Mouse (Mus musculus): ENCODE measurements around the gene Dag1. TPM values are rescaled to one million over a fixed set of nuclear protein-coding genes. Genes with fewer than 3 reads are reported as not detected.
"Not testable (repeated sequence)": the region's sequence is repeated elsewhere in the genome, so short reads cannot be mapped to it uniquely, and the experiment has no call there.

Dag1 gene
- polyA plus RNA-seq, 1 experiment from 2014 or later = 336 TPM

DNA sequence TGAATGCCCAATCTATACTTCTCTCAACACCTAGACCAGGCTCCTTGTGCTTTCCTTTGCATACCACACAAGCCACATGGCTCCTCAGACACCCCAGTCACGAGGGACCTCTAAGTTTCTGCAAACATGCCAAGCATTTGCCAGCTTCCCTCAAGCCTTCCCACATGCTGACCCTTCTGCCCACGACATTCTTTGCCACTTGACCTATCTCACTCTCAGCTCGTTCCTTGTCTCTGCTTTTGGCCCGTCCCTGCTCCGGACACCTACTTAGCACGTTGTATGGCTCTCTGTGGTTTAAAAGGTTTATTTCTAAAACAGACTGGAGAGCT, 11.5 kb upstream of the Dag1 start:
- CTCF ChIA-PET = interaction anchor here (1.7 kb wide), 1 partner anchor 9 kb away, joined by 7 read pairs; no protein-coding TSS in a partner anchor
- in situ Hi-C loops (cut with MboI; ENCODE audit: low pct_unique_long_range_greater_than_20kb) = loop anchor here (5.0 kb wide), 1 partner anchor 73 kb away; no protein-coding TSS in a partner anchor
- no peak for TF ChIP-seq CTCF (IDR thresholded peaks at IDR 0.05)
- H3K27me3 ChIP-seq = no peaks in the 10 kb centered on the region
- ATAC-seq (peak; percentile 35), DNase-seq (ENCODE audit: low read depth, low spot score) (no peak)
- POLR2A ChIA-PET = interaction anchor here (0.9 to 1.2 kb wide), 2 partner anchors 9 to 11 kb away, joined by 3 to 5 read pairs; partner anchors contain the start of gene Dag1

DNA sequence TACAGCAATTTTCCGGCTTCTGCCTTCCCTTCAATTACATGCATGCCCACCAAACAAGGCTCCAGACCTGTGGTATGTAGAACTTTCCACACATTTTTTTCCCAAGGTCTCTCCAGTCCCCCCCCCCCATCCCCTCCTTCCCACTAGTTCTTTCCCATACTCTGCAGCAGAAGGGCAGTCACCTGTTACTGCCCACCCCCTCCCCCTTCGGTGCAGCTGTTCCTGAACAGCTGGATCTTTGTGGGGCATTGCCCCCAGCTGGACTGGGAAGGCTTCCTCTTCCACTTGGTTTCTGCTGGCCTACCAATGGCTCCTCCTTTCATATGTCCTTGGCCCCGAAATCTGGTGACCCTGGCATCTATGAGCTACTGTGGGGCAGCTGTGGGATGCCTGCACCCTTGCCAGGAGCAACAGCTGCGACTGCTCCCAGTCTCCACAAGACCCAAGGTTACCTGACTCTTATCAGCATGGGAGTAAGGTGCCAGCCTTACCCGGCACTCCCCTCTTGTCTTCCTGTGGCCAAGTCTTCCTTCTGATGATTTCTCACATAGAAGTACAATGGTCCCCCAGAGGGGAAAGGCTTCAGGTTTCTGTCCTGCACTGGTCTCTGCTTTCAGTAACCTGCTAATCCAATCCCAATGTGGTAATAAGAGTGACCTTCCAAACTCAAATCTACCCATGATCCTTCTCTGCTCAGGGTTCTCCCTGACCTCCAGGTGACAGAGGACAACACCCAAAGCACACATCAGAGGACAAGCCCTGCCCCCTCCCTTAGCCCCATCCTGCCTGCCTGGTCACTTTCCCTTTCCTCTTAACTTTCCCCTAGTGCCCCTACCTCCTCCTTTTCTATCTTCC, 10.9 kb upstream of the Dag1 start:
- ChIA-PET POLR2A (interaction anchor here (1.2 kb wide), 2 partner anchors 11 to 63 kb away, joined by 4 to 5 read pairs; partner anchors contain the start of gene Dag1), CTCF (interaction anchor here (1.7 kb wide), 1 partner anchor 10 kb away, joined by 7 read pairs; no protein-coding TSS in a partner anchor)
- DNase-seq (ENCODE audit: low read depth, low spot score) = no peak
- in situ Hi-C loops (cut with MboI; ENCODE audit: low pct_unique_long_range_greater_than_20kb) = loop anchor here (5.0 kb wide), 1 partner anchor 72 kb away; no protein-coding TSS in a partner anchor
- ATAC-seq = no peak
- TF ChIP-seq CTCF (IDR thresholded peaks at IDR 0.05) = no peak
- no peaks in the 10 kb centered on the region for H3K27me3 ChIP-seq

DNA sequence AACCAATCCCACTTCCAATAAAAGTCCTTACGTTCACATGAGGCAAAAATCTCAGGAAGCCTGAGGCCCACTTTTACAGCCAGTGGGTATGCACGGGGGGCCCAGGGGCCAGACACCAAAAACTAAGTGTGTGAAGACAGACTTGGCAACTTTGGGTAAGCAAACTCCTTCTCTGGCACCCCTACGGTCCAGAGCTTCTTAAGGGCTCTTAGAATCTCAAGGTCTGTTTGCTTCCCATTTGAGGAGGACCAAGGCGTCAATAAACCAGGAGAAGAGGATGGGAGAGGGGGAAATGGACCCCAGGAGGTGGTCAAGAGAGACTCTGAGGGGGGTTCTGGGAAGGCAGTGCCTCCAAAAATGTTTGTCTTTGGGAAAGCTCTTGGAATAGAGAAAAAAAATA, 9.7 kb upstream of the Dag1 start:
- in situ Hi-C loops (cut with MboI; ENCODE audit: low pct_unique_long_range_greater_than_20kb) = no loop called here
- ATAC-seq (no peak), DNase-seq (ENCODE audit: low read depth, low spot score) (no peak)
- ChIA-PET POLR2A (interaction anchor here (1.2 kb wide), 1 partner anchor 62 kb away, joined by 4 read pairs; no protein-coding TSS in a partner anchor), CTCF (interaction anchor here (0.7 kb wide), 1 partner anchor 11 kb away, joined by 3 read pairs; no protein-coding TSS in a partner anchor)
- no peaks in the 10 kb centered on the region for H3K27me3 ChIP-seq
- no peak for TF ChIP-seq CTCF (IDR thresholded peaks at IDR 0.05)

DNA sequence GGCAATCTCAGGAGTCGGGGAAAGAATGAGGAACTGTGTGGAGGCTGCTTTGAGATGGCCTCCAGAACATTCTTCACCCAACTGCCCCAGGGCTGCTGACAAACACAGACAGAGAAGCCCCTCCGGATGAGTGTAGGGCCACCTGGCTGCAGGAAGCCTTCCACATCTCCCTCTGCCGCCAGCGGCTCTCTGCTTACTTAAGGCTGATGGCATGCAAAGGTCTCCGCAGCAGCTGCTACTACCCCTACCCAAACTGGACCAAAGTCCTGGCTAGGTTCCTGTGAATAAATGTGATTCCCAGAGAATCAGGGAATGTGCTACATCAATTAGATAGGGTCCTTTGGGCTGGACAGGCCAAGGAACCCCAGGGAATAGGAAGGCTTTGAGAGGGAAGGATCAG, 8.9 kb upstream of the Dag1 start:
- POLR2A ChIA-PET = interaction anchor here (0.9 kb wide), 1 partner anchor 9 kb away, joined by 3 read pairs; the partner anchor contains the start of gene Dag1
- no peak for TF ChIP-seq CTCF (IDR thresholded peaks at IDR 0.05)
- H3K27me3 ChIP-seq = no peaks in the 10 kb centered on the region
- DNase-seq (ENCODE audit: low read depth, low spot score) = no peak
- in situ Hi-C loops (cut with MboI; ENCODE audit: low pct_unique_long_range_greater_than_20kb) = no loop called here
- ATAC-seq = no peak
- CTCF ChIA-PET = no interaction called here

DNA sequence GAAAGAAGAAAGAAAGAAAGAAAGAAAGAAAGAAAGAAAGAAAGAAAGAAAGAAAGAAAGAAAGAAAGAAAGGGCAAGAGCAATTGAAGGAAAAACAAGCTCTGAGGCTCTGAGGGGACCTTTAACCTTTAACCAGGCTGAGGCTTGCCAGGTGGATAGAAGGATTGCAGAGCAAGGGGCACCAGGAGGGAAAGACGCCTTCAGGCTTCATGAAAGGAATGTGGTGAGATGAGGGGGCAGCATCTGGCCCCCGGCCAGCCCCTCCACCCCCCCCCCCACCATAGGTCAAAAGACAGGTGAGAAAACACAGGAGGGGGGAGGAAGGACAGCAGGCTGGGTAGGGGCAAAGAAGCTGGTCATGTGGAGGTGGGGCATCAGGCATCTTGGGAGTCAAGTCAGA, 8.2 kb upstream of the Dag1 start:
- in situ Hi-C loops (cut with MboI; ENCODE audit: low pct_unique_long_range_greater_than_20kb) = no loop called here
- no peak for TF ChIP-seq CTCF (IDR thresholded peaks at IDR 0.05)
- ChIA-PET POLR2A (no interaction called here), CTCF (interaction anchor here (0.8 to 1.9 kb wide), 2 partner anchors 11 to 12 kb away, joined by 3 to 6 read pairs; no protein-coding TSS in a partner anchor)
- H3K27me3 ChIP-seq = no peaks in the 10 kb centered on the region
- no peak for ATAC-seq
- no peak for DNase-seq (ENCODE audit: low read depth, low spot score)

DNA sequence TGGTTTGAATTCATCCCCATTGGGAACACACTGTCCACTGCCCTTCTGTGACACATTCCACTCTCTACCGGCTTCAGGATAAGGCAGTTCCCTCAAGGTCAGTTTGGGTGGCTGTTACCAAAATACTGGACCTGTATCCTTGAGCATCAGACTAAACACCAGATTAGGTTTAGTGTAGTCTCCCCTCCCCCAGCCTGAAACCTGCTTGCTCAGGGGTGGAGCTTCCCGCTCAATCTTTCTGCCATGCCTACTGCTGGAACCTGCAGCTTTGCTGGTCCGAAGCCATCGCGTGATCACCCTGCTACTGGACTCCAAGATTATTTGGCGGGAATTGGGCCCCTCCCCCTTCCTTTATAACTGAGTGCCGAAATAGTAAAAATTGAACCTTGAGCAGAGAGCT, 4.9 kb upstream of the Dag1 start:
- not testable (repeated sequence) for DNase-seq (ENCODE audit: low read depth, low spot score)

DNA sequence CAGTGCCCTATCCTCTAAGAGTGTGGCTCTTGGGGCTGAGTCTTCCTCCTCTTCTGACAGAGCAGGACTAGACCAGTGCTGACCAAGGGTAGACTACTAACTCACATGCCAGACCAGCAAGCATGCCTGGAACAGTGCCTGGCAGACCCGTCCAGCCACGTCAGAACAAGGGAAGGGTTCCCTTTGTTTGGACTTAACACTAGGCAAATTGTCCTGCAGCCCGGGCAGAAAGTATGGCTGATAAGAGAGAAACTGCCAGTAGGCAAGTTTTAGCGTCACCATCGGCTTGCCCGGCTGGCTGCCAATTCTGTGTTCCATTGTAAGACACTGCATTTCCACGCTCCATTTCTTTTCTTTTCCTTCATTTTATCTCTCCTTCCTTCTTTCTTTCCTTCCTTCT, 3.9 kb upstream of the Dag1 start:
- H3K27me3 ChIP-seq = no peaks in the 10 kb centered on the region
- POLR2A ChIA-PET = no interaction called here
- no peak for ATAC-seq
- in situ Hi-C loops (cut with MboI; ENCODE audit: low pct_unique_long_range_greater_than_20kb) = no loop called here
- CTCF ChIA-PET = no interaction called here
- no peak for DNase-seq (ENCODE audit: low read depth, low spot score)
- no peak for TF ChIP-seq CTCF (IDR thresholded peaks at IDR 0.05)

More for the DNA sequence above, 4.9 kb upstream of the Dag1 start:
- H3K27me3 ChIP-seq; in situ Hi-C loops (cut with MboI; ENCODE audit: low pct_unique_long_range_greater_than_20kb); ATAC-seq; POLR2A ChIA-PET; CTCF ChIA-PET: not testable (repeated sequence)

DNA sequence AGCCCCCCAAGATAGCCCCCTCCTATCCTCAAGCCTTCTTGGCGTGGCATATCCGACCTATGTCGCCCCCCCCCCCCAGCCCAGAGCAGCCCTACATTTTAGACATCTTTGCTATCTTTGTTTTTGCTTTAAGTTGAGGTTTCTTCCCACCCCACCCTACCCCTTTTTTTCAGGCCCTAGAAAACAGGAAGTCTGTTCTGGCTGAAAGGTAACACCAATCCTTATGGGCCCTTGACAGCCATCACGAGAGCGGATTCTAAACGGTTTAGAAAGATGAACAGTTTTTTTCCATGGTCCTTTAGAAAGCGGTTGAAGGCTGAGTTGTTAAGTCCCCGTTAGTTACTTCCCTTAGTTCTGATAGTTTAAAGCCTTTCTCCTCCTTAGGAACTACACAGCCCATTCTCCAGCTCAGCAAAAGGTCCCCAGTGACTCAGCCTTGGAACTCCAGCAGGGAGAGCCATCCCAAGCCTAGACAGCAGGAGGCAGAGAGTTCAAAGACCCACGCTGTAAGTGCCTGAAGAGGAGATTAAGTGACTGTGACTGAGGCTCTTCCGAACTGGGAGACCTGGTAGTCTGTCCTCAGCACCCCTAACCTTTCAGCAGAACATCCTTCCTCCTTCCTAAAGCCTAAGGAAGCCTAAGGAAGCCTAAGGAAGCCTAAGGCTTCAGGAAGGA, 2.6 kb upstream of the Dag1 start:
- ATAC-seq (no peak), DNase-seq (ENCODE audit: low read depth, low spot score) (no peak)
- no peaks in the 10 kb centered on the region for H3K27me3 ChIP-seq
- CTCF ChIA-PET = no interaction called here
- in situ Hi-C loops (cut with MboI; ENCODE audit: low pct_unique_long_range_greater_than_20kb) = no loop called here
- POLR2A ChIA-PET = interaction anchor here (0.6 kb wide), 1 partner anchor 75 kb away, joined by 5 read pairs; no protein-coding TSS in a partner anchor
- no peak for TF ChIP-seq CTCF (IDR thresholded peaks at IDR 0.05)

DNA sequence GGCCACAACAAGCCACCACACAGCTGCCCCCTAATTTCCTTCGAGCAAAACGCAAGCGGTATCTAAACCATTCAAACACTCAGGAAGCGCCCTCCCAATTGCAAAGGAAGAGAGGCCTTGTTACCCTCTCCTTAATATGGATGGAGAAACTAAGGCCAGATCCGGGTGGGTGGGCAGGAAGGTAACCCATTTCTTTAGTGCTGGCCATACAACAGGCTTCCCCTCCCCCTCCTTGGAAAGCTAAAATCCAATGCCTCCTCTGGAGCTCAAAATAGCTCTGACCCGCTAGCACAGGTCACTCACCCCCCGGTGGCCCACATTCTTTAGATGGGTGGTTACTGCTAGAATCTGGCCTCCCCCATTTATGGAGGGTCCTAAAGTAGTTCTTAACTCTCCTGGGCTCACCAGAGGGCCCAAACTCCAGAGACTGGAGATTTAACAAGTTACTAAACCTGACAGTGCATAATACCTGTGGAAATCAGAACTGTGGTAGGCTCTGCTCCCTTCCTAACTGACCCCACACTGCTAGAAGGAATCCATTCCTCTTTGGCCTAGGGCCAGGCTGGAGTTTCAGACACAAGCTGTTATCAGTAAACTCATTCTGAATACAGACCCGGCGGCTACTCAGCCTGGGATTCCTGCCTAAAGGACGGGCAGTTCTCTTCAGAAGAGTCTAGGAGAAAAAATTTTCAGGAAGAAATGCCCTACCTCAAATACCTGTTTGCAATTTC, 598 bp upstream of the Dag1 start:
- CTCF ChIA-PET = interaction anchor here (0.7 to 1.8 kb wide), 6 partner anchors 15 to 37 kb away, joined by 3 to 4 read pairs (median 3); no protein-coding TSS in a partner anchor
- POLR2A ChIA-PET = interaction anchor here (0.6 to 2.3 kb wide), 9 partner anchors 8 to 75 kb away, joined by 3 to 5 read pairs (median 3); partner anchors contain the start of gene Gpx1
- ATAC-seq = no peak
- TF ChIP-seq CTCF (IDR thresholded peaks at IDR 0.05) = no peak
- in situ Hi-C loops (cut with MboI; ENCODE audit: low pct_unique_long_range_greater_than_20kb) = no loop called here
- no peaks in the 10 kb centered on the region for H3K27me3 ChIP-seq
- DNase-seq (ENCODE audit: low read depth, low spot score) = no peak

DNA sequence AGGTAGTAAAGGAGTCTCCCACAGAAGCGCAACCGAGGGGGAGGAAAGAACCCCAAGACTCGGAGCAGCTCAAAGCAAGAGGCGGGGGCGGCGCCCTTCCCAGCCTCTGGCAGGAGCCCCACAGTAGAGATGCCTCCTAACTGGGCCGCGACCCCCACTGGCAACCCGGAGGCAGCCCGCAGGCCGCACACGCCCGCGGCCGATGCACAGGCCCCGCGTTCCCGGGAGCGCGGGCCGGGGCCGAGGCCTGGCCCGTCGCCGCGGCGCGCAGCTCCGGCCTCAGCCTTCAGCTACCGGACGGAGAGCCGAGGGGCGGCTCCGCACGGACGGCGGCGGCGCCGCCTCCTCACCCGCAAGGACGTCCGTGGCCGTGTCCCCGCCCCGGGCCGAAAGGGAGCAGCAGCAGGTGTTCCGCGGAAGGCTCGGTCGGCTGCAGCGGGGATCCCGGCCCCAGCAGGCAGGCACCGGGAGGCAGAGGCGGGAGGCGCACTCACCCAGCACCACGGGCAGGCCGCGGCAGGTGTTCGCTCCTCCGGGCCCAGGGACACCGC, 552 bp downstream of the Dag1 start:
- in situ Hi-C loops (cut with MboI; ENCODE audit: low pct_unique_long_range_greater_than_20kb) = no loop called here
- CTCF ChIA-PET = interaction anchor here (0.6 to 1.8 kb wide), 2 partner anchors 10 to 21 kb away, joined by 3 read pairs; no protein-coding TSS in a partner anchor
- POLR2A ChIA-PET = interaction anchor here (0.7 to 2.3 kb wide), 7 partner anchors 9 to 184 kb away, joined by 3 to 5 read pairs (median 3); partner anchors contain the start of gene Gpx1

More for the DNA sequence above, 552 bp downstream of the Dag1 start:
- no peaks in the 10 kb centered on the region for H3K27me3 ChIP-seq
- DNase-seq (ENCODE audit: low read depth, low spot score) (no peak), ATAC-seq (peak; percentile 34)
- no peak for TF ChIP-seq CTCF (IDR thresholded peaks at IDR 0.05)

Measured in Patski (cell line).